Mouse (Mus musculus): ENCODE measurements around the gene Rsrp1. TPM values are rescaled to one million over a fixed set of nuclear protein-coding genes. Genes with fewer than 3 reads are reported as not detected.
"Not testable (repeated sequence)": the region's sequence is repeated elsewhere in the genome, so short reads cannot be mapped to it uniquely, and the experiment has no call there.

The Rsrp1 gene
- 100 to 1,000 TPM in 1 of 2 experiments, 10 to 100 TPM in 1; 76.9 to 163 TPM for total RNA-seq (2021)
- long read RNA-seq, experiment 1, transcript Rsrp1-204 (4 exons, 3,051 nt) = major isoform, 173 of 213 reads
- long read RNA-seq, experiment 1, transcript Rsrp1-201 (5 exons, 1,749 nt) = minor isoform, 7 of 213 reads
- long read RNA-seq, experiment 1, partial matches to known transcripts = 13 of 213 reads
- long read RNA-seq, experiment 1, other reads (novel, unspliced or antisense) = 16 of 213 reads
- long read RNA-seq, experiment 2, transcript Rsrp1-201 (5 exons, 1,749 nt) = minor isoform, 23 of 176 reads
- long read RNA-seq, experiment 2, transcript Rsrp1-204 (4 exons, 3,051 nt) = major isoform, 130 of 176 reads
- long read RNA-seq, experiment 2, partial matches to known transcripts = 8 of 176 reads
- long read RNA-seq, experiment 2, other reads (novel, unspliced or antisense) = 14 of 176 reads

GRCm38 (mm10) chr4:134923258-134924018, at the start of gene Rsrp1:
TSS of gene Rsrp1 (plus strand) at chr4:134923592.
- DNase-seq = peak; percentile 99
- intact Hi-C loops (cut with DNase I; ENCODE audit: low total_unique reads) = no loop called here

DNA sequence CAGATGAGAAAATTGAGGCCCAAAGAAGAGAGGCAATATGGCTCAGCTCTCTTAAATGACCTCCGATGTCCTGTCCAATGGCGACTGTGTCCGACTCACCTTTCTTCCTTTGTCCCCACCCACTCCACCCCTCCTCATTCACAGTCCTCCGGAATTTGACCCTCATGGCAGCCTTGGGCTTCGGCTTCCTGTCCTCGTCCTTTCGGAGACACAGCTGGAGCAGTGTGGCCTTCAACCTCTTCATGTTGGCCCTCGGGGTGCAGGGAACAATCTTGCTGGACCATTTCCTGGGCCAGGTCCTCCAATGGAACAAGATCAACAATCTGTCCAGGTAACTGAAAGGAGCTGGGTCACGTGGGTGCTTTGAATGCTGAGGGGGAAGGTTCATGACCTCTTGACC, 47.2 kb upstream of the Rsrp1 start:
- DNase-seq = no peak
- intact Hi-C loops (cut with DNase I; ENCODE audit: low total_unique reads) = no loop called here

- intact Hi-C loops (cut with DNase I; ENCODE audit: low total_unique reads) = no loop called here
- DNase-seq = peak; percentile 66
Observed at GRCm38 (mm10) chr4:134879410-134879981, 43.9 kb upstream of the Rsrp1 start.

DNA sequence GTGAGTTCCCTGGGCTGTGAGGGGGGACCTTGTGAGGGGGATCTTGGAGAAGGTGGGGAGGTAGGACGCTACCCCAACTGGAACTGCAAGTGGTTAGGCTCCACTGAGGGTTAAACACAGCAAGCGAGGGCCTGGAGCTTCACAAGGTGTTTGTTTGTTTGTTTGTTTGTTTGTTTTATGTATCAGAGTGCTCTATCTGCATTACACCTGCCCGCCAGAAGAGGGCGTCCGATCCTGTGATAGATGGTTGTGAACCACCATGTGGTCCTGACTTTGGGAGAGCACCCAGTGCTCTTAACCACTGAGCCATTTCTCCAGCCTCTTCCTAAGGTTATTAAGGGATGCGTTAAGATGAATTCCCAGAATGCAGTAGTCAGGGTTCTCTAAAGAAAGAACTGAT, 43.4 kb upstream of the Rsrp1 start:
- intact Hi-C loops (cut with DNase I; ENCODE audit: low total_unique reads) = loop anchor here (5.0 kb wide), 2 partner anchors 88 to 338 kb away; no protein-coding TSS in a partner anchor
- DNase-seq = no peak

DNA sequence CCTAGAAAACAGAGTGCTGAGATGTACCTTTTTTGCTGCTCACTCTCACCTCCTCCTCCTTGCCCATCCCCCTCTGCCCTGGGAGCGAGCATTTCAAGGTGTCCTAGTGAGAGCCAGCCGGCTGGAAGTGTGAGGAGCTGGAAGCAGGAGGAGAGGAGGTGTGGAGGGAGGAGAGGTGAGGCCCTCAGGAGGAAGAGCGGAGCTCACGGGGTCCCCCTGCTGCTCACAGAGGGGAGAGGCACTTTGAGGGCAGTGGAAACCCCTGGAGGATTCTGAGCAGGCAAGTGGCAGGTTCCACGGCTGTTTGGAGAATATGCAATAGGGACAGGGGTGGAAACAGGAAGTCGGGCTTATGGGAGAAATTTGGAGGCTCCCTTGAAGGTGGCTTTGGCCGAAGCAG, 40.1 kb upstream of the Rsrp1 start:
- intact Hi-C loops (cut with DNase I; ENCODE audit: low total_unique reads) = loop anchor here (5.0 kb wide), 2 partner anchors 91 to 341 kb away; no protein-coding TSS in a partner anchor
- DNase-seq = peak; percentile 11

DNA sequence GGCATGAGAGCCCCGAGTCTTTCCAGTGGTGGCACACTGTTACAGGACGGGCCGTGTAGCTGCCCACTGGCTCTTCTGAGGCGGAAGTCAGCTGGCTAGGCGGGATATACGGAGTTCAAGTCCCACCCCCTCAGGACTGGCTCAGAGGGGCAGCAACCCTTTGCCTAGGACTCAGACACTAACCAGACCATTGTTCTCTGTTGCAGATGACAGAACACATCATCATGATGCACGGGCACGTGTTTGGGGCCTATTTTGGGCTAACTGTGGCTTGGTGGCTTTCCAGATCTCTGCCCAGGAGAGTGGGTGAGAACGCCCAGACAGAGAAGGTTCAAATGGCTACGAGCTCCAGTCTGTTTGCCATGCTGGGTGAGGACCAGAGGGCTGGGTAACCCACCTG, 39.6 kb upstream of the Rsrp1 start:
- intact Hi-C loops (cut with DNase I; ENCODE audit: low total_unique reads) = loop anchor here (5.0 kb wide), 2 partner anchors 92 to 342 kb away; no protein-coding TSS in a partner anchor
- no peak for DNase-seq

- intact Hi-C loops (cut with DNase I; ENCODE audit: low total_unique reads) = loop anchor here (5.0 kb wide), 2 partner anchors 92 to 342 kb away; no protein-coding TSS in a partner anchor
- DNase-seq = no peak
Observed at GRCm38 (mm10) chr4:134884364-134884763, 39.0 kb upstream of the Rsrp1 start.

DNA sequence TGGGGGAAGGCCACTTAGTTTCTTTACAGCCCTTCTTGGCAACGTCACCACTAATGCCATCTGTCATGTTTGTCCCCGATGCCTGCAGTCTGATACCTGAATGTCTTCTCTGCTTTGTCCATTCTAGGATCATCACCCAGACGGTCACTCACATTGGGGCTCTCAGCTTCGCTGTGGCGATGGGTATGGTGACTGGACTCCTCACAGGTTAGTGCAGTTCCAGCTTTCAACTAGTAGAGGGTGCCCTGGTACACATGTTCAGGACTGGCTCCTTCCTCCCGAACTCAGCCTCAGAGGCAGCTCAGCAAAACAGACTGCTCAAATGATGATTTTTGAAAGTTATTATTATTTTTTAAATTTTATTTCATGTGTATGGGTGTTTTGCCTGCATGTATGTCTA, 31.3 kb upstream of the Rsrp1 start:
- intact Hi-C loops (cut with DNase I; ENCODE audit: low total_unique reads) = no loop called here
- peak; percentile 58 for DNase-seq

GRCm38 (mm10) chr4:134897256-134897655, 26.1 kb upstream of the Rsrp1 start:
- intact Hi-C loops (cut with DNase I; ENCODE audit: low total_unique reads) = no loop called here
- no peak for DNase-seq

DNA sequence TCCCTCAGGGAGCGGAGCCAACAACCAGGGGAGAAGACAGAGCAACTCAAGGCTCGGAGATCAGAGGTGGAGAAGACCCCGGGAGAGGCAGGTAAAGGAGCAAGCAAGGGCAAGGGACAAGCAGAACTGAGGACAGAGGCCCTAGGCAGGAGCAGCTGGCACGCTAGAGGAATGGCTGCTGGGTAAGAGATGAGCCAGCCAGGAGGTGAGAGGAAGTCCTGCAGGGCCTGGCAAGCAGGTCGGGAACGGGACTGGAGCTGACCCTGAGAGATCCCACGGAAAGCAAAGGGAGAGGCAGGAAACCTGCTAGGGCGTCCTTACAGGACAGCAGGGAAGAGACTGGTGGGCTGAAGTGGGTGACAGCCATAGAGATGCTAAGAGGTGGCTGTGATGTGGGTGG, 22.3 kb upstream of the Rsrp1 start:
- no peak for DNase-seq
- intact Hi-C loops (cut with DNase I; ENCODE audit: low total_unique reads) = no loop called here

GRCm38 (mm10) chr4:134903046-134903445, 20.3 kb upstream of the Rsrp1 start:
- intact Hi-C loops (cut with DNase I; ENCODE audit: low total_unique reads) = no loop called here
- no peak for DNase-seq

- intact Hi-C loops (cut with DNase I; ENCODE audit: low total_unique reads); DNase-seq: not testable (repeated sequence)
Observed at GRCm38 (mm10) chr4:134911406-134911805, 12.0 kb upstream of the Rsrp1 start.

- intact Hi-C loops (cut with DNase I; ENCODE audit: low total_unique reads) = no loop called here
- DNase-seq = peak; percentile 72
Observed at GRCm38 (mm10) chr4:134913413-134913812, 10.0 kb upstream of the Rsrp1 start.

DNA sequence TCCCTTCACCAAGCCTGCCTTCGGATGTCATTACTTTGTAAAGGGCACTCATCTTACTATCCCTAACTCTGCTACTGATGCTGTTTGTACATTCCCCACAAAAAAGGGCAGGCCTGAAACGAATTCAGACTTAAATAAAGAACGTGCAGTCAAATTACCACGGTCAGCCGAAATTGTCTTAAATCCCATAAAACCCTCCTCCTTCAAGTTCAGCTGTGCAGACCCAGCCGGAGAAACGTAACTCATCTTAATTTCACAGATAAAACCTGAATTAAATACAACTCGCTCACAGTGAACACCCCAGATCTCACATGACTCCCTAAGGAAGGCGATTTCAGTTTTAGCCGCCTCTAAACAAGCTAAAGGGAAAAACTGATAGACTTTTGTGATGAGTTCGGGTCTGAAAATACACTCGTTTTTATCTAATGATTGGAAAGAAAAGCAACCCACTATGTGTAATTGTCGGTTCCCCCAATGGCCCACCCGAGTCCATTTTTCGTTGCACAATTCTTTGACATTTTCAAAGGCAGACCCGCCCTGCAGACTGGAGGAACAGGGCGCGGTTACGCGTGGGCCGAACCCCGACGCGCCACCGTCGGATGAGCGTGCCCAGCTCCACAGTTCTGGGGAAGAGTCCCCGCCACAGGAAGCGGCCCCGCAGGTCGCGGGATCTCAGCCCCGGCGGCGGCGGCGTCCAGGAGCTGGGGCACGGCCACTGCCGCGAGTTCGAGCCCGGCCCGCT, 9.1 kb upstream of the Rsrp1 start:
- DNase-seq = no peak
- intact Hi-C loops (cut with DNase I; ENCODE audit: low total_unique reads) = no loop called here

- DNase-seq = peak; percentile 95
- intact Hi-C loops (cut with DNase I; ENCODE audit: low total_unique reads) = no loop called here
Observed at GRCm38 (mm10) chr4:134914864-134915209, 8.6 kb upstream of the Rsrp1 start, which contains the start of gene Tmem50a. TSS of gene Tmem50a (minus strand) at chr4:134915024.

GRCm38 (mm10) chr4:134915223-134916050, 8.0 kb upstream of the Rsrp1 start:
- intact Hi-C loops (cut with DNase I; ENCODE audit: low total_unique reads) = no loop called here
- no peak for DNase-seq

- no peak for DNase-seq
- intact Hi-C loops (cut with DNase I; ENCODE audit: low total_unique reads) = no loop called here
Observed at GRCm38 (mm10) chr4:134917194-134917593, 6.2 kb upstream of the Rsrp1 start.

DNA sequence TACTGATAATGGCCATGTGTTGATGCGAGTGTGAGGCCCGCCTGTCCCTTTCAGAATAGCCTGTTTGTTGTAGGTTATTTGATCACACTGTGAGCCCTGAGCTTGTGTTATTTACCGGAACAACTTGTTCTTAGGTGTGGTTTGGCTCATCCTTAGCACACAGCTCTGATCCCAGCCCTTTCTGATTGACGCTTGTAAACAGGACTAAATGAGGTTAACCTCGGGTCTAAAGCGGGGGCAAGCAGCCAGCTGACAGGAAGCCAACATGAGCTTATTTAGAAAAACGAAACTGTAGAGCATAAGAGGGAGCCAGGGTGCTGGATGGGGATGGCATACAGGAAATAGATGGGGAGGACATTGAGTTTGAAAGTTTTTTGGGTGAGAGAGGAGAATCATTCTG, 5.0 kb upstream of the Rsrp1 start:
- intact Hi-C loops (cut with DNase I; ENCODE audit: low total_unique reads) = no loop called here
- peak; percentile 53 for DNase-seq

Measured in gastrocnemius, postnatal 14 days (tissue).